Mouse (Mus musculus) CD4-positive, CD25-positive, alpha-beta regulatory T cell, adult 4 months (primary cell): Measurements from ENCODE around the gene Ube2d3. TPM values are rescaled to one million over a fixed set of nuclear protein-coding genes. Genes with fewer than 3 reads are reported as not detected.
"Not testable (repeated sequence)": the region's sequence is repeated elsewhere in the genome, so short reads cannot be mapped to it uniquely, and the experiment has no call there.

Experiments
- ATAC-seq: one replicate; pipeline ENCODE4 v1.8.0; 2017
- polyA plus RNA-seq, 2 experiments: library from polyadenylated mRNA; unstranded; fragments of 100-300 nt; shearing (Covaris generic); gene quantifications; one replicate each; pipeline ENCODE4 v1.2.1; 2017

Ube2d3 gene
- polyA plus RNA-seq, 2 experiments from 2014 or later = 305 to 362 TPM

DNA sequence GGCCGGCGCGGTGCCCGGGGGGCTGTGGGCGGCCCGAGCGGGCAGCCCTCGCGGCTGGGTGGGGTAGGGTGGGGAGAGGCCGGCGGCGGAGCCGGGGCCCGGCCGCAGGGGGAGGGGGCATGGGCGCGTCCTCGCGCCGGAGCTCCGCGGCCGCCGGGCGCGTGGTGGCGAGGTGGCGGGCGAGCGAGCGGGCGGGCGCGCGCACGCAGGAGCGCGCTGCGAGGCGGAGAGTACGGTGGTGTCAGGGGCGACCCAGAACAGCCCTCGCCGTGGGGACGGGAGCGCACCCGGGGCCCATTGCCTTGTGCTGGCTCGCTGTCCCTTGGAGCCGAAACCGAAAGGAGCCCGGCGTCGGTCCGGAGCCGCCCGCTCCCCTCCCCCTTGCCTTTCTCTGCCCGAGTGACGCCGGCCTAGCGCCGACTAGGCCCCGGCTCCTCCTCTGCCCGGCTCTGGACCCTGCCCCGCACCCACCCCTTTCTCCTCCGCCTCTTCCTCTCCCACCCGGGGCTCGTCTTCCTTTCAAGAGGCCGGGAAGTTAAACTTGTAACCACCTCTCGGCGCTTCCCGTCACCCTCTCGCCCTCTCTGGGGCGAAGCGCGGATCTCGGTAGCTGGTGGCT, 1.1 kb downstream of the Ube2d3 start:
- ATAC-seq = peak; percentile 35

DNA sequence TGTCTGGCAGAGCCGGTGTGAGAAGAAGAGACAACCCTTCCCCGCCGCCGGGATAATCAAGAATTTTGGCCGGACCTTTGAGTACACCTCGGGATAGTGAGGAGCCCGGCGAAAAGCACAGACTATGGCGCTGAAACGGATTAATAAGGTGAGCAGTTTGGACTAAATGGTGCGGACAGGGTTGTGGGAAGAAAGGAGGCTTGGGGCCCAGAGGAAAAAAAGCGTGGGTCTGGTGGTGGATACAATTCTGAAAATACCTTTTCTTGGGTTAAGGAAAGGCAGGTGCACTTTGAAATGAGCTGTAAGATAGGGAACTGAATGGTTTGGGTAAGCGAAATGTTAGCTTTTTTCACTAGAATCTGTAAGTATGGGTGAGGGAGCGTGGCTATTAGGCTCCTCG, 1.7 kb downstream of the Ube2d3 start:
- ATAC-seq = no peak

DNA sequence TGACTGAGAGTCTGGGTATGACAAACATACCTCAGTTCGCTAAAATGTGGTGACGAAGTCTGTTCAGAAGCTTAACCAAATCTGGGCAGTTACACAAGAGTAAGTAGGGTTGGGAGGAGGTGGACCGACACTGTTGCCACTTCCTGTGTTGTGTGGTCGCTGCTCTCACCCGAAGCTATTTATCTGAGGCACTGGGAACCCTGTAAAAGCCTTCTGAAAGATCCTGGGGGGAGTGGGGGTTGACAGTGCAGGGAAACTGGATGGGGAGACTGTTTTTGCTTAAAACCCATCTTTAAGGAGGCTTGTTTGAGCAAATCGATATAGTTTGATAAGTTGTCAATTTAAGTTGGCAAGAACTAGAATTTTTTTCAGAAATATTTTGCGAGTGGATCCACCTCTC, 2.3 kb downstream of the Ube2d3 start:
- peak; percentile 12 for ATAC-seq

DNA sequence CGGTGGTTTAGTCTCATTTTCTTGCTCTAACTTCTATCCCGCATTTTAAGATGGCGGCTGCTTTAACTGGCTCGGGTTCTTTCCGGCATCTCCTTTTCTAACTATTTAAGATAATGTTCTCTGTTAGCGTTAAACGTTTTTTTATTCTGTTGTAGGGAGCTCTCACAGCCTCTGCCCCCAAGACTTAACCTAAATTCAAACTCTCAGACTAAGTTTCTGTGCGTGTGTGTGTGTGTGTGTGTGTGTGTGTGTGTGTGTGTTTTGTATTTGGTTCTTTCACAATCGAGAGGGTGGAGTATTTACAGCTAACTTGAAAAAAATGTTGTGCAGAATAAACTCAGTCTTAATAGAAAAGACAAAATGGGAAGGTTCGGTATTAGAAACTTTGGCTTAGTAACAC, 2.7 kb downstream of the Ube2d3 start:
- no peak for ATAC-seq

DNA sequence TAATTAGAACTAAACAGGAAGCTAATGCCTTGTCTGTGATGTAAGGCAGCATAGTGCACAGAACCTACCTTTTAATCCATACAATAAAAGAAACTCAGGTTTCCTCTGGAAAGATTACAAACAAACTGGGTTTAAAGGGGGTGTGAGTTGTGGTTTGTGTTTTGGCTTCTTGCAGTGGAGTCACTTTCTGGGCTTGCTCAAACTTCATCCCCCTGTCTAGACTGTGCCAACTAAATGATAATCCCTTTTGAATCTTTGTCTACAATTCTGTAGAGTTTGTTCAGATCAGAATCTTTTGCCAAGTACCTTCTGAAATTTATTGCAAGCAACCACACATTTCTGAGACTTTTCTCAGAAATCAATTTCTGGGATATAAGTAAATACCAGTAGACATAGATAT, 7.0 kb downstream of the Ube2d3 start:
- ATAC-seq = peak; percentile 22

DNA sequence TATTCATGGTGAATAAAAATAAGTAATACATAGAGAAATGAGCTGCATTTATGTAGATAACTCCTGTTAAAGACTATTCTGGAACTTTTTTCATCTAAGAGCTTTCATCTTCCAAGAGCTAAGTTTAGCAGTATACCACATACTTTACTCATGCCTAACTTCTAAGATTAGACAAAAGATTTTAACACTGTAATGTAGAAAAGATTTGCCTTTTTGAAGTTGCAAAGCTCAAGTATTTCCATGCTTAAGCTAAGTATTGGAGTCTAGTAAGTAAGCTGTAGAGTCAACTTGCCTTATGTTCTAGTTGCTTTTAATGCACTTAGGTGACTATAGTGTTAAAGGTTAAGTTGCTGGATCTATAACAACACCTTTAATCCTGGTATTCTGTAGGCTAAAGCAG, 21.0 kb downstream of the Ube2d3 start:
- ATAC-seq = no peak

DNA sequence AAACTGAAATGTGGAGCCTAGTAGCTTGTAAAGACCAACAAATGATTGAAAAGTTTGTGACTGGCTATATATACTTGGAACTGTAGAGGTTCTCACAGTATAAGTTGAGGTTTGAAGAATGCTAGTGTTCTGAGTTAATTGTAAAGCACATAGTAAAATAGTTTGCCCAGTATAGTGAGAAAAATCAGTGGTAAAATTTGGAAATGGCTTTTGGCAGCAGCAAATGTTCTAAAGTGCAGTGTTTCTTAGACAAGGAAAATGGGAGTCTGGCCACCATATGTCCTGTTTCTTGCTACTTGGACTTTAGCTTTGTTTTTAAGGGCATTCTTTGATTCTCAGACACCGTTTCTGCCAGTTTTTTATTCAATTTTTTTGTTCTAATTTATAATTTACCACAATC, 30.5 kb downstream of the Ube2d3 start:
- no peak for ATAC-seq

DNA sequence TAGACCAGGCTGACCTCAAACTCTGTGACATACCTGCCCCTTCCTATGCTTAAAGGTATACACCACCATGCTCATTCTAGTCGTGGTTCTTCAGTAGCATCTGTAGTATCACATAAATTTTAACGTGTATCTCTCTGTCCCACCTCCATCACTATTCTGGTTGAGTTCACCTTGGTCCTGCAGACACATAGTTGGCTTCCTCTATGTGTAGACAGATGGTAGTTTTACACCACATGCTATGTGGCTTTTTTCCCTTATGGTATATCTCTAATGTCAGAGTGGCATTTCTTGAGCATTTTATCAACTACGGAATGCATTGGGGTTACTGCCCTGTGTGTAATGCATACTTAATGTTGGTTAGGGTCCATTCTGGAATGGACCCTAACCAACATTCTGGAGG, 31.2 kb downstream of the Ube2d3 start:
- ATAC-seq = no peak

DNA sequence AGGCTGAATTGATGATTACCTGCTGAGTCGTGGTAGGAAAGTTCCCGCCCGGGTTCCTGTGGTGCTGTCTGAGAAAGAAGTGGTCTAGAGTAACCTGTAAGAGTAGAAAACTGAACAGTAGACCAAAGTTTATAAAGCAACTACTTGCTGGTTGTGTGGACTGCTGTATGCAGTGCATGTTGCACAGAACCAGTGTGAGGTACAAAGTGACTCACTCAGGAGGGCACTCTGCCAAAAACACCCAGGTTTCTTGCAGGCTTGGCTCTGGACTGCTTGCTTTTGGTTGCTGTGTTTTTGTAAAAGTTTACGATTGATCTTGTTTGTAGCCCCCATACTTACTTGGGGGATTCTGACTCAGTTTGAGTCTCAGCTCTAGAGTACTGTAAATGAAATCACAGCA, 32.0 kb downstream of the Ube2d3 start:
- no peak for ATAC-seq

DNA sequence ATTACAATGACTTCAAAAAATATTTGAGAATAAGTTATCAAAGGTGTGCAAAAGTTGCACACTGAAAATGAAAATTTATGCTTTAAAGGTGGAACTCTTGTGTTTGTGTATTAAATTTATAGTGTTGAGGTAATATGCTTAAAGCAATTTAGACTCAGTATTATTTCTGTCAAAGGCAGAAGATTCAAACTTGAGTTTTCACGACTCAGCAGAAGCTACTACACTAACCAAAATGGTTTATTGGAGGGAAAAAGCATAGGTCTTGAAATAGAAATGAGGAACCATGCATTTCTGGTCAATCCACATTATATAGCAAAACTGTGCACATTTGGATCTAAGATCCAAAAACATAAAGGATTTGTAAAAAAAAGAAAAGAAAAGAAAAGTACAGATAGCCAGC, 32.9 kb downstream of the Ube2d3 start:
- no peak for ATAC-seq

DNA sequence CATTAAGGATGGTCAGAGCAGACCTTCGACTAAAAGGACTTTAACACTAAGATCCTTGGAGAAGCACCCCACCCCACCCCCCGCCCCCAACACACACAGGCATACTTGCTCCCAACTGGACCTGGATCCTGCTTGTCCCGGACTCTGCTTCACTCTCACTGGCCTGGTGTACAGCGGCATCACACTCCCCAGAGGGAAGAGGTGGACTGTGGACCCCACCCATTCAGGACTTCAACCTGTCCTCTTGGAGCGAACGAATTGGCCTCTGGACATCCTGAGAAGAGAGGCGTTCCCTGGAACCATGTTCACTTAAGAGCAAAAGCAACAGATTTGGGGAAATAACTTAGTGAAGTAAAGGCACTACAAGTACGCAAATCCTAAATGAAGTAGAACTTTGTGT, 37.1 kb downstream of the Ube2d3 start:
- no peak for ATAC-seq

DNA sequence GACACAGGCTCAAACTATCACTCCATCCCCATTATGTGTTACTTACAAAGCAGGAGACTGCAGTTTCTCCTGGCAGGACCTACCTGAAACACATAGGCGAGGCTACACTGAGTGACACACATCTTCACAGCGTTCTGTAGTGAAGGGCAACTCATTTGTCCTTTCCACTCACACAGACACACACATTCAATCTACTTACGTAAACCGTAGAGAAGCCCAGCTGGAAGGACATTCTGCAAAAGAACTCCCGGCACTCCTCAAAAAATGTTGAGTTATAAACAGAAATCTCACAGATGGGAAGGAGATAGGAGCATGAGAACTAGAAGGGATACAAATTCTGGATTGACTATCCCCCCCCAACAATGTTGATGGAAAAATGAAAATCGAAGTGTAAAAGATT, 38.3 kb downstream of the Ube2d3 start:
- no peak for ATAC-seq

DNA sequence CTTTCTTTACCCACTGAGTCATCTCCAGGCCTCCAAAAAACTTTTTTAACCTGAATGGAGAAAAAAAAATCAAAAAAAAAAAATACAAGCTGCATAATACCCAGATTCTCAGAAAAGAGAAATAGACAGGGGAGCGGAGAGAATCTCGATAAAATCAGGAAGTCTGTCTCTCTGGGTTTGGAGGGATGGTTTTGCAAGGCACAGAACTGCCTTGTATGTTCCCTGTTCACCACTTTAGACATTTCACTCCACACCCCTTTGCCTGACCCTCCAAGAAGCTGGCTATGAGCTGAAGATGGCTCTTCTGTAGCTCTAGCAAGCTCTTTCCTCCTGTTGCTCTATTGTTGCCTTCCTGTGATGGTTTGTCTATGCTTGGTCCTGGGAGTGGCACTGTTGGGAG, 39.0 kb downstream of the Ube2d3 start:
- no peak for ATAC-seq

DNA sequence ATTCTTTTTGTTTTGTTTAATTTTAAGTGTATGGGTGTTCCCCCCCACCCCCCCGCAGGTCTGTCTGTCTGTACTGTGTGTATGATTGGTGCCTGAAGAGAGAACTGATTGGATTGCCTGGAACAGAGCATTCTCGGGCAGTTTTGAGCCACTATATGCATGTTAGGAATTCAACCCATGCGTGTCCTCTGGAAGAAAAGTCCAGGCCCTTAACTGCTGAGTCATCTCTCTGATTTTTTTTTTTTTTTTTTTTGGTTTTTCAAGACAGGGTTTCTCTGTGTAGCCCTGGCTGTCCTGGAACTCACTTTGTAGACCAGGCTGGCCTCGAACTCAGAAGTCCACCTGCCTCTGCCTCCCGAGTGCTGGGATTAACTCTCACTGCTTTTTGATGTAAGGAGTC, 41.1 kb downstream of the Ube2d3 start:
- not testable (repeated sequence) for ATAC-seq

DNA sequence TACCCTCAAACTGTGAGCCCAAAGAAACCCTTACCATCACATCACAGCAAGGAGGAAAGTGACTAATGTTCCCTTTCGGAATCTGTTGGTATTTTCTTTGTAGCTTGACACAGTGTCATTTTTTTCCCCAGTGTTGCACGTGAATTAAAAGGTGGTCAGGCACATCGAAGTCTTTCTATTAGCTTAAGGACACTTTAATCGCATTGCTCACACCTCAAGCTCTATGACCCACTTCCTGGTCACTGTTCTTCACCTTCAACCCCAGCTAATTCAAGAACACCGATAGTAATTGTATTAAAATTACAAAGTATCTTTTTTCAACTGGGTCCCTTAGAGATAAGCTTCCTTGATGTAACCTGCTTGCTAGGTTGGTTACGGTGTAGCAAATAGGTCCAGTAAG, 42.8 kb downstream of the Ube2d3 start:
- no peak for ATAC-seq

DNA sequence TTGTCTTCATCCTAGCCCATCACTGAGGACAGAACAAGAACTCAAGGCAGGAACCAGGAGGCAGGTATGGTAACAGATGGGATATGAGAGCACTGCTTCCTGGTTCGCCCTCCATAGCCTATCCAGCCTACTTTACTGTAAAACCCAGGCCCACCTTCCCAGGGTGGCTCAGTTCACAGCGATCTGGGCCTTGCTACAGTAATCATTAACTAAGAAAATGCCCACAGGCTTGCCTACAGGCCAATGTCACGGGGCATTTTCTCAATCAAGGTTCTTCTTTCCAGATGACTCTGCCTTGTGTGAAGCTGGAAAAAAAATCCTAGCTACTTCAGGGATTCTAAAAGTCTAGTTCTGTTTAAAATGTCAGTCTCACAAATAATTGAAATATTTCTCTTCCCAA, 43.7 kb downstream of the Ube2d3 start:
- no peak for ATAC-seq

DNA sequence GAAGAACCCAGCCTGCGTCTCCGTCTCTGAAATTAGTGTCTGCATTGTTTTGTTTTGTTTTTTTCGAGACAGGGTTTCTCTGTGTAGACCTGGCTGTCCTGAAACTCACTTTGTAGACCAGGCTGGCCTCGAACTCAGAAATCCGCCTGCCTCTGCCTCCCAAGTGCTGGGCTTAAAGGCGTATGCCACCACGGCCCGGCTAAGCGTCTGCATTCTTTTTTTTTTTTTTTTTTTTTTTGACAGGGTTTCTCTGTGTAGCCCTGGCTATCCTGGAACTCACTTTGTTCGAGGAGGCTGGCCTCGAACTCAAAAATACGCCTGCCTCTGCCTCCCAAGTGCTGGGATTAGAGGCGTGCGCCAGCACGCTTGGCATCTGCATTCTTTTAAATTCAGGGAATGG, 46.7 kb downstream of the Ube2d3 start:
- not testable (repeated sequence) for ATAC-seq

DNA sequence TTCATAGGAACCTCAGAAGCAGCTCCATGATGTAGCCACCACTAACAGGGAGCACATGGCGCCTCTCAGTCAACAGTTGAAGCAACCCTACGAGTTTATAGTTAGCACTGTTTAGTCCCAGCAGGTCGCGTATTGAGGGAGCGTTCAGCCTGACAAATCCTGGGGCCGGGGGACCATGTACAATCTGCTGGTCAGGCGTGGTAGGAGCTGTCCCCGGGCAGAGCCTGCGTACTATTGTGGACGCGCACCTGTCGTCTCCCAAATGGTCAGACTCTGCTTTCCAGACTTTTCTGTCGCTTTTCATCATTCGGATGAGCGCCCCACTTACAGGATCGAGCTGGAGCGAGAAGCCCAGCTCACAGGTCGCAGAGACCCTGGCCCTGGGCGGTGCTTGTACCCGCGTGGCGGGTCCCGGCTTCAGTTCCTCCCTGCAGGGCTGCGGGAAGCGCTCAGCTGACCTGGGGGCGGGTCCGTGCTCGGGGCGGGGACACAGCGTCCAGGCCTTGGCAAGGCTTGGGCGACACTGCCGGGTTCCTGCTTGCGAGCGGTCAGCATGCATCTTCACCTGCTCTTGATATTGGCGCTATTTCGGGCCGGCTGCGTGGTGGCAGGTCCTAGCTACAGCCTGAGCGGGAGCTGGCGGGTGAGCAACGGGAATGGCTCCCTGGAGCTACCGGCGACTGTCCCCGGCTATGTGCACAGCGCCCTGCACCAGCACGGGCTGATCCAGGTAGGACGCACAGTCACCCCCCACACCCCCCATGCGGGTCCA, 47.4 kb downstream of the Ube2d3 start, which contains the start of gene Manba:
Gene Manba, plus strand, starts transcription at position 484 of the 772 bp plus-strand sequence.
- ATAC-seq = peak; percentile 83

DNA sequence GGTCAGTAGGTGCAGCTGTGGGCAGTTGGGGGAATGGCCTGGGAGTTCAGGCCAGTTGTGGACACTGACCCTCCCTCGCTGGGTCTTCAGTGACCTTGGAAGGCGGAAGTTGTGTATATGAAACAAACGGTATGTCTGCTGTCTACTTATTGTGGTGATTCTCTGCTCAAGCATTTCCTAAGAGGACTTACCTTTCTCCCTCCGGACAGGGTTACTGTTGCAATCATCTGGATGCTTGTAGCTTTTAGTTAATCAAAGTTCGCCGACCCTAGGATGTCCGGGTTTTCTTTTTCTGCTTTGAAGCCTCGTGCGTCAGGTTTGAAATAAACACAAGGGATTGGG, 47.9 kb downstream of the Ube2d3 start:
- peak; percentile 46 for ATAC-seq

DNA sequence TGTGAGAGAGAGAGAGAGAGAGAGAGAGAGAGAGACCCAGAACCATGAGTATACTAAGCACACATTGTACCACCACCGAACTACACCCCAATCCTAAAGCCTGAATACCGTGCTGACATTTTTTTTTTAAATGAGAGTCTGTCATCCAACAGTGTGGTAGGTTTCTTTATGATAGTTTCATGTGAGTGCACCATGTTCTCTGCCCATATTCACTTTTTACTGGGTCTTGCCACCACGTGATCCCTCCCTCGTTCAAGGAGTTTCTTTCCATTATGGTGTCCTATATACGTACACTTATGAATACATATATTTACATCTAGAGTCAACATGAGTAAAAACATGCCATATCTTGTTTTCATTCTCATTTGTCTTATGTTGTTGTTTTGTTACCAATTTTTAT, 48.4 kb downstream of the Ube2d3 start:
- ATAC-seq = peak; percentile 42

DNA sequence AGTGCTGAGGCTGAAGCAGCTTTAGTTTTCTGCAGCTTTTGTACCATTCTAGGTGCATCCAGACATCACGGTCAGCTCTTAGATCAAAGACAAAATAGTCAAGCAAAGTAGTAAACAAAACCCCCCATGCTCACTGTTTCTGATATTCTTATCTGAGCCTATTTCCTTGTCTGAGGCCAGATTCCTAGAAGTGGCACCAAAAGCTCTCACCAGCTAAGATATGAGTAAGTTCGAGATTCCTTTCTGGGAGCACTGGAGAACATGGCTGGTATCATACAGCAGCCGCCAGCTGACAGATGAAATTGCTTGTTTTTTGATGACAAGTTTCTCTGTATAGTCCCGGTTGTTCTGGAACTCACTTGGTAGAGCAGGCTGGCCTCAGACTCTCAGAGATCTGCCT, 49.9 kb downstream of the Ube2d3 start:
- ATAC-seq = no peak

DNA sequence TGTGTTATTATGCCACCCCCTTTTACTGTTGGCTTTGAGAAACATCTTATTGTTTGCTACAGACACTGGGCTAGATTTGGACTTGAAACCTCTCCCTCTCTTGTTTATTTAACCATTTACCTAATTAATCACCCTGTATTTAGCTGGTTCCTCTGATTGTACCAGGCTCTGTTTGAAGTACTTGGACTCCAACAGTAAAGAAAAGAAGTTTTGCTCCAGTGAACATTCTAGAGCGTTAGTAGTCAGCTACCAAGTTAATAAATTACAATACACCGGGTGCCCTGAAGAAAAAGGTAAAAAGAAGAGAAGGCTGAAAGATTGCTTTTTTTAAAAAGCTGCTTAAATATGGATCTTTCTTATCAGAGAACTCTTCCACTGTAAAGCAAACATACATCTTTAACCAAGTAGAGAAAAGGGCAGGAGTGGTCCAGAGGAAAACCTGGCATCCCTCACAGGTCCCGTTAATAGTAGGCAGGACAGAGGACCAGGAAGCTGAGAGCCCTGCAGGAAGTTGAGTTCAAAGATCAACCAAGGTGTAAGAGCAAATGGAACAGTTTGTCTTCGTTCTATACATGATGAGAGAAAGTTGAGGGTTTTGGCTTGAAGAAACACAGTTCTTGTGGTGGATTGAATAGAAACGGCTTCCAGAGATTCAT, 52.0 kb downstream of the Ube2d3 start:
- no peak for ATAC-seq

DNA sequence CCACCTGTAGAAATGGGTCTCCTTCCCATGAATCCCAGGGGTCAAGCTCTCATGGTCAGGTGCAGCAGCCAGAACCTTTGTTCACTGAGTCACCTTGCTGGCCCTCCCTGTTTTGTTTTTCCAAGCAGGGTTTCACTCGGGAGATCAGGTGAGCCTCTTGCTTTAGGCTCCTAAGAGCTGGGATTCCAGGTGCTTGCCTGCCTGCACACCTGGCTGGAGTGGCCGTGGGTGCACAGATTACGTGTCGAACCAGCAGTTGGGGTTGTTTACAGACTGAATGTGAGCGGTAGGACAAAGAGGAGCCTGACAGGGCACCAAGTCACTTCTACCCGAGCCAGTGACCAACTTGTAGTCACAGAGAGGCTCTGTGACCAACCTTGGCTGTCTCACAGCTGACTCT, 53.2 kb downstream of the Ube2d3 start:
- ATAC-seq = no peak

DNA sequence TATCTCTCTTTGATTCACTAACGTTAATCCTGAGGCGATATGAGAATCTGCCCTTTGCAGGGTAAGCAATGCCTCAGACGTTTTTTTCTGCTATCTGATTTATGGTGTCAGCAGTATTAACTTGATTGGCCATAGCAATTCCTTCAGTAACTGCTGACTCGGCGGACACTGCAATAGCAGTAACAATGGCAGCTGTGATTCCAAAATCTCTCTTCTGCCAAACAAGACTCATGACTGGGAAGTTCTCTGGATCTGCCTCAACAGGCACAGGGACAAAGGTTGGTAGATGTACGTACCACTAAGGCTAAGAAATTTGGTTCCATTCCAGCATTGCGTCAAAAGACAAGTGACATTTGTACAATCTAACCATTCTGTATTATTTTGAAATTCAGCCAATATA, 55.4 kb downstream of the Ube2d3 start:
- ATAC-seq = not testable (repeated sequence)
